Mouse (Mus musculus): ENCODE measurements around the gene Hnf1a. TPM values are rescaled to one million over a fixed set of nuclear protein-coding genes. Genes with fewer than 3 reads are reported as not detected.
A peak's percentile ranks its signal among the peaks of the same experiment; 100 is the strongest.

Gene Hnf1a
- polyA plus RNA-seq (2017; shearing (Covaris generic)), result under 1 TPM in 1 of 2 experiments, not detected in 1; 0.09 TPM

DNA sequence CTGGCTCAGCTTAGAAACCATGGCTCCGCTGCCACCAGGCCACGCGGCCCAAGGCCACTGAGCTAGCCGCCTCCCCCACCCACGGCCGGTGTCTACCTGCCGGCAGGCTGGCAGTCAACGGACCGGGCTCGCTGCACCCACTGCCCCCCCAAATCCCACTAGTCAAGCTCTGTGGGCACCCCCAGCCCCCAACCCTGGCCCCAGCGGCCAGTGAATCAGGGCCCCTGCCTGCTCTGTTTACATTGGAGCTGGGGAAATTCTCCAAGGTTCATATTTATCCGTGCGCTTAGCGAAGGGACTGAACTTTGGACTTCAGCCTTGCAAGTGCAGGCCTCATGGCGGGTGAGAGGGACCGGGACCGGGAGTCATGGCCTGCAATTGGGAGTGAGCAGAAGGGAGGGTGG is at the start of gene Hnf1a:
Gene Hnf1a, minus strand, starts transcription at position 271 of the 404 bp plus-strand sequence.
- no peak for ATAC-seq

DNA sequence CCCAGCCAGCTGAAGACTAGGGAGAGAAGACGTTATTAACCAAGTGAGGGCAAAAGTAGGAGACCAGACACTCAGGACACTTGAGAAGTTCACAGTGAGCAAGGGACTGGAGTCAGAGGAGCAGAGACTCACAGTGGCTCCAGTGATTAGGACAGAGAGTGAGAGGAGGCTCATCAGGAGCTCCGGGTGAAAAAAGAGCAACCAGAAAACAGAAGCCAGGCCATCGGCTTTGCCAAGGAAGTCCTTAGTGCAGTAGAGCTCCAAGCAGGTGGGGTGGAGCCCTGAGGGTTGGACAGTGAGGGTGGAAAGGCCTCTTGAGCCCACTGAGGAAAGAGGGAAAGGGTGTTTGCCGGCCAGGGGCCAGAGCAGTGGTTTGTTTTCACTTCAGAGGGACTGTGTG is 47.9 kb upstream of the Hnf1a start:
- no peak for ATAC-seq

DNA sequence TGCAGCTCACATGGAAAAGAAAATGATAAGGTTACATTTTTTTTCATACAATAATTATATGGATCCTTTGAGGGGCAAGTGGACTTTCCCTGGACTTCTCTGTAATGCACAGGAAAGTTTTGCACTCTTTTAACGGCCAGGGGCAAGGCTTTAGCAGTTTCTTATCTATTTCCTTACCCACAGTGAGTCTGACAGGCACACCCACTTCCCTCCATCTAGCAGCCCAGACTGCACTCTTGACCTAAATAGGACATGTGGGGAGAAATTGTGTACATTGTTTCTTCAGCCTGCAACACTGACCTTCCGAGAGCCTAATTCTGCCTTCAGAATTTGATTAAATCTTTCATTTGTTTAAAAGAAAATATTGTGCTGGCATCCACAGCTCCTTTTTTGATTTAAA is 47.4 kb upstream of the Hnf1a start:
- ATAC-seq, result no peak

DNA sequence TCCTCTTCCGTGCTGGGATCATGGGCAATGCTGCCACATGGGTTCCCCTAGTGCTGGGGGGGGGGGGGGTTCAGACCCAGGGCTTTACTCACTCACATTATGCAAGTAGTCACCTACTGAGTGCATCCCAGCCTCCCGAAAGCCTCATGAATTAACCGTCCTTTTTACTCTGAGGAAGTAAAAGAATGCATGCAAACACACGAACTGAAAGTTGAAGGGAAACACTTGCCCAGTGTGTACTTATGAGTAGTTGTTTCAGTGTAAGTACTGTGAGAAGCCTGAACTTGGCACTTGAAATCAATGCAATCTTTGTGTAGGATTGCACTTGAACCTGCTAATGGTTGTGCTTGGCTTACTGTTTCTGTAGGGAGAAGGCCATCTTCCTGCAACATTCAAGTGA is 44.2 kb upstream of the Hnf1a start:
- no peak for ATAC-seq

DNA sequence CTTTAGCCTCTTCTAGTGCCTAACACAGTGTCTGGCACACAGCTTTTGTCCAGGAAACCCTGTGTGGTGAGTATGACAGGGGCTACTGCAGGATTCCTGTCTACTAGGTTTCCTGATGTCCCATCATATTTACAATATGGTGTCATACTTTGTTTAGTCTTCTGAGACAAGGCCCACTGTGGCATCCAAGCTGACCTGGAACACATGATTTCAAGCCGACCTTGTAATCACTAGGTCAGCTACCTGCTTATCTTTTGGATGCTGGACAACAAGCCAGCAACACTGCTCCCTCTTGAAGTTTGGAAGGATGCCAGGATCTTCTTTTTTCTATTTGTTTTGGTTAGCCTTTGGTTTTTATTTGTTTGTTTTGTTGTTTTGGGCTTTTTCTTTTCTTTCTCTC is 43.7 kb upstream of the Hnf1a start:
- no peak for ATAC-seq

DNA sequence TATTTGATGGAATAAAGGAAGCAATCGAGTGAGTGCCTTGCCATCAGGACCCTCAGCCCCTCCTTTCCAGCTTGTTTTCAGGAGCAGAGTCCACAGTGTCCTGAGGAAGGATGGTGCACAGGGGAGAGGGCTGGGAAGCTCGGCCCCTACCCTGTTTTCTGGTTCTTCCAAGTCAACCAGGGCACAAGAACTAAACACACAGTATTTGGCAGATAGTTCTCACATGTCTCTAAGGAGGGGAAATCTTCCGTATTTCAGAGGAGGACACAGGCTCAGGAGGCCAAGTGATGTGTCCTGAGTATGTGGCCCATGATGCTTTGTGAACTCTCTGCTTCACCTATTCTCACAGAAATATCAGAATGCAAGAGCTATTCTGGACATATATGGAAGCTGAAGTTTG is 42.5 kb upstream of the Hnf1a start:
- ATAC-seq, result no peak

DNA sequence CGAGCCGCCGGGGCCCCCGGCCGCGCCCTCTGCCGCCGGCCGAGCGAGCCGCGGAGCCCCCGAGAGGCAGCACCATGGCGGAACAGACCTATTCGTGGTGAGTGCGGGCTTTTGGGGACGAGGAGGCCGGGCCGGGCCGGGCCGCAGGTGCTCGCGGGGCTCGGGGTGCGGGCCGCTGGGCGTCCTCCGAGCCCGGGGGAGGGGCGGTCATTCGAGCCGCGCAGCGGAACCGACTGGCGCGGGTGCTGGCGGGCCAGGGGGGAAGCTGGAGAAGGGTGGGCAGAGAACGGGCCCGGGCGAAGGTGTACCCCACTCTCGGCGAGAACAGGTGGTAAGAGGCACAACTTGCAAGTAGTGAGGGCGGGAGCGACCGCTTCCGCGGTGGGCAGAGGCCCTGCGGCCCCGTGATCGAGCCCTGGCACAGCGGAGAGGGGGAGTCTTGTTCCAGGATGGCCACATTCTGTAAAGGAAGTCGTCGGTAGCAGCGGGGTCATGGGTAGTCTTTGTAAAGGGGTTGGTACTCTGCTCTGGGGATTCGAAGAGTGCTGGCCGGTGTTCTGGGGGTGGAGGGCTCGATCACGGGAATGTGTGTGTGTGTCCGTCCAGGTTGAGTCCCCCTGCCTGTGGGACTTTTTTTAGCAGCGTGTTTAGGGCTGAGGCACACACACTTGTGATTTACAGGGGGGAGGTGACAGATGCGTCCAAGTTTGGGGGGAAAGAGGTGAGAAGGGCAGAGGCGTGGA is 40.8 kb upstream of the Hnf1a start:
- peak; percentile 38 for ATAC-seq

DNA sequence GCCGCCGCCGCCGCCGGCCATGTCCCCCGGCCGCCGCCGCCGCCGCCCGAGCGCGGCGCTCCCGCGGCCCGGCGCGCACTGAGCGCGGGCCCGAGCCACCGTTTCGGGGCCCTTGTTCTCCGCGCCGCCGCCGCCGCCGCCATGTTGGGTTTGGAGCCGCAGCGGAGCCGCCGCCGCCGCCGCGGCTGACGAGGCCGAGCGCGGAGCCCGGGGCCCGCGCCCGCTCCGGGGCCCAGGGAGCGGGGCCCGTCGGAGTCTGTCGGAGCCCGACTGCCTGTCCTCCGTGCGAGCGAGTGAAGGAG is 40.3 kb upstream of the Hnf1a start:
- ATAC-seq, result peak; percentile 55

DNA sequence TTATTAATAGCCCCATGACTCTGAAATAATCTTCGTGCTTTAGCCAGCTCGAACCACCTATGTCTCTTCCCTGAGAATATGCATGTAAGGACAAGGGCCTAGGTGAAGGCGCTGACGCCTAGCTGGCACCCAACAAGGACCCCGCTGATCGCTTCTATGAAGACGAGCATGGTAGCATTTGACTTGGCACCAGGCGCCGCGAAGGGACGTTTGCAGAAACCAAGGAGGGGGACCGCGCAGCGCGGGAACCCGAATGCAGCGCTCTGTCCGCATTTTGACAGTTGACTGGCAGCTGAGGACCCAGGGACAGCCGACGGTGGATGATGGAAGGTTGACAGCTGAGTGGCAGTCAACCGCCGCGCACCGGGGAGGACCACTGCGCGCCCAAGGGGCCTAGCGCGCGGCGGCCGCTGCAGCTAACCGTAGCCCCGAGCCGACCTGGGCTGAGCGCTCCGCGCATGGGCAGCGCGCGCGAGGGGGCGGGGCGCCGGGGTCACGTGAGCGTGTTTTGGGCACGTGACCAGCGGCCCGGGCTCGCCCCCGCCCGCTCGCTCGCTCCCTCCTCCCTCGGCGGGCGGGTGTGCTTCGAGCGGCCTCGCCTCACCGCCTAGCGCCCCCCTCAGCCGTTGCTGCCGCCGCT is 39.8 kb upstream of the Hnf1a start, which contains the start of gene Sppl3:
Gene Sppl3, plus strand, starts transcription at position 561 of the 640 bp plus-strand sequence.
- peak; percentile 81 for ATAC-seq

DNA sequence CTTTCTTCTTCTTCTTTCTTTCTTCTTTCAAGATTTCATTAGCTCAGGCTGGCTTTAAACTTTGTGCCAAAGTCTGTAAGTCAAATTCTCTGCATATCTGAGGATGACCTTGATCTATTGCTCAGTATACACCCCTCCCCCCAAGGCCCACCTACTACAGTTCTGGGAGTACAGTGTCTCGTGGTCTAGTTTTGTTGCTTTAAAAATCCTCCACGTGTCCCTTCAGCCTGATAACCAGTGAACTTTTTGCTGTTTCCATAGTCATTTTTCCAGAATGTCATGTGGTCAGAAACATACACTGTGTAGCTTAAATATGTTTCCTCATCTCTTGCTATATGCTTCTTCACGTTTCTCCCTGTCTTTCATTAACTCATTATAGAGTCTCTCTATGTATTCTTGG is 39.1 kb upstream of the Hnf1a start:
- no peak for ATAC-seq

DNA sequence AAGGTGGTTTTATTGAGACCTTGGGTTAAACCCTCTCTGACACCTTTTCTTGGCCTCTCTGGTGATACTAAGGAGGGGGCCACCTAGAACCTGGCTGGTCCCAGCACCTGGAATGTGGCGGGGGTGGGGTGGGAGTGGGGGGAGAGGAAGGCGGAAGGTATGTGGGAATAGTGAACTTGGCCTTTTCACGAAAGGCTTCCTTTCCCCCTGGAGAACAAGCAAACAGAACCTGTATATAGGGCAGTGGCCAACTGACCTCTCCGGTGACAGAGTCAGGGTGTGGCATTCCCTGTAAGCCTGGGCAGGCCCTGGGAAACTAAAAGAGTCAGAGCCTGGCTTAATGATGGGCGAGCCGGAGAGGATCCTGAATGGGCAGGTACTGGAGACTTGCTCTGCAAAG is 38.2 kb upstream of the Hnf1a start:
- ATAC-seq, result no peak

DNA sequence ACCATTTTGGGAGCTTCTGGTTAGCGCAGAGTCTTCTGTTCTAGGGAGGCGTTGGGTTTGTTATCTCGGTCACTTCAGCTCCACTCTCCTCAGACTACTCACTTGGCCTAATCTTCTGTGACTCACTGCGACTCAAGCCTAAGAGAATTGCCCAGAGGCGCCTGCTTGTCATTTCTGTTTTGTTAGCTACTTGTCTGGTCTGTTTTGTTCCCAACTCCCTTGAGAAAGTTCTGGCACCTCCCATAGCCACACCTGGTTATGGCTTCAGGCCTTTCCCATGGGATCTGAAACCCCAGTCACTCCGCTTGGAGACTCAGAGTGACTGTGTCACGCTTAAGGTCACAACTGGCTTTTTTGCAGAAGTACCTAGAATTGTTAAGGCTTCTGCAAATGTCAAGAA is 37.4 kb upstream of the Hnf1a start:
- ATAC-seq, result no peak

DNA sequence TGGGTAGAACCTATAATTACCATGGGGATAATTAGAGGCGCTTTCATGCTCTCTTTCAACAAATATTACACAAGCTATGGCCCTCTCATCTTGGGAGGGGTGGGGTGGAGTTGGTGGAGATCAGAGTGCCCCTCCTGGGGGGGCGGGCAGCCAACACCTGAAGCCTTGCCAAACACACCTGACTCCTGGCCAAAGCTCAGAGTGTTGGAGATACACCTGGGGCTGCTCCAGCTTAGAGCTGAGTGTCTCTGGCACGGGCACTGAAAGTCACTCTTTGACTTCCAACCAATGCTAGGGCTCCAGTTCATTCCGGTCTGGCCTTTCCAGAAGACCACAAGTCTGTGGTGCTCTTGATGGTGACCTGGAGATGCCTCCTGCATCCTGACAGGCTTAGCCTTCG is 36.9 kb upstream of the Hnf1a start:
- no peak for ATAC-seq

DNA sequence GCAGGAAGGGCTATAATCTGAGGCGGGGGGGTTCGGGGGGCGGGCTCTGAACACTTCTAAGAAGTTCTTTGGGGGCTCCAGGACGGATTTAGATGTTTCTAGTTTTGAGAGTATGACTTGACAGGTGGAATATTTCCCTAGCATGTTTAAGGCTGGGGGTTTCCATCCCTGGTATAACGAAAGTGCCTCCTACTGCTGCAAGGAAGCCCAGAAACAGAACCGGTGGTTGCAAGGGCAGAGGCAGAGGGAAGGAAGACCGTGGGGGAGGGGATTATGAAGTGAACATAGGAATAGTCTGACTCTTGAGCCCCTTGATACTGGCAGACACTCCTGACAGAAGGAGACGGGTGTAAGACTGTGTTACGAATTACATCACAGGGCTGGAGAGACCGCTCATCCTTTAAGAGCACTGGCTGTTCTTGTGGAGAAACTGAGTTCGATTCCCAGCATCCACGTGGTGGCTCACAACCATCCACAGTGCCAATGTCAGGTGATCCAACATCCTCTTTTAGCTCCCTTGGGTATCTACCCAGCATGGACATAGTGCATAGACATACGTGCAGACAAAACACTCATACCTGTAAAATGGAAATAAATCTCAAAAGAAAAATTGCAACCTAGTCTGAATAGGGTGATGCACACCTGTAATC is 32.5 kb upstream of the Hnf1a start:
- ATAC-seq, result no peak

DNA sequence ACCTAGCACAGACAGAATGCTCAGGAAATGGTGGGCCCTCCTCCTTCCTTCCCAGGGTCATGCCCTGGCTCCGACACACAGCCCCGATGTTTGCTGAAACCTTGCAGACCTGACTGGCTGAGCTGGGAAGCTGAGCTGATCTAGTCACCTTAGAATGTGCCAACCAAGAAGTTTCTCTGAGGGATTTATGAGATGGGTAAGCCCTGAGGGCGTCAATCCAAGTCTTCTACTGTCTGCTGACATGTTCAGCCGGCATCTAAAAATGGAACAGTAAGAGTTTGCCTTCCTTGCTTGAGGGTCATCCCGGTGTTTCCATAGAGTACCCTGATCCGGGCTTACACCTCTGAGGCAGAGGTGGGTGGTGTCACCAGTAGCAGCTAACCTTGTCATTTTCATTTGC is 31.9 kb upstream of the Hnf1a start:
- ATAC-seq, result no peak

DNA sequence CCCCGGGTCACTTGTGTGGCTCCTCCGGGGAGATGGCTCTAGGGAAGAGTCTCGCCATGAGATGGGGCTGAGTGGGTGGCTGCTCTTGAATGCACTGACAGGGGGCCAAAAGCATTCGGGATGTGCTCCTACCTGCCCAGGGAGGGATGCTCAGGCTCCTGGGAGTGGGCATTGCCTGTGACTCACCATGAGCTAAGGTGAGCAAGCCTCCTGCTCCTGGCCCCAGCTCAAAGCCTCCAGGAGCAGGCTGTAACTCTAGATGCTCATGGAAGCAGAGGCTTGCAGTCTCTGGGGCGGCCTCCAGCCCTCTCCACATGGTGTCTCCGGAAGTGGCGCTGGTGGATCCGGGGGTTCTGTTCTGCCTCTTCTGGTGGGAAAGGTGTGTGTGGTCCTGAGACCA is 30.6 kb upstream of the Hnf1a start:
- no peak for ATAC-seq

DNA sequence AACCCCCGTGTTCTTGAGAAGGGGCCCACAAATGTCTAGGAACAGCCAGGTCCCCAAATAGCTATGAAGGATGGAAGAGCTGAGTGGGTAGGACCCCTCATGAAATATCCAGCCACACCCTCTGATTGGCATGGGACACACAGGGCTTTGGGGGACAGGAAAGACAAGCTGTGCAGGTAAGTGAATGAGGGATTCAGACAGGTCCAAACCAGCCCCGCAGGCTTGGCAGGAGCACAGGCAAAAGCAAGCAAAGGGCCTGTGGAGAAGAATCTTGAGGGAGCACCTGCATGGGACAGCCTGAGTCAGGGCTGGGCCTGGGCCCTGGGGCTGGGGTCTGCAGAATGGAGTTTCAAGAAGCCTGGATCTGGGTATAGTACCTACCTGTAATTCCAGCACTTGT is 29.6 kb upstream of the Hnf1a start:
- ATAC-seq, result no peak

DNA sequence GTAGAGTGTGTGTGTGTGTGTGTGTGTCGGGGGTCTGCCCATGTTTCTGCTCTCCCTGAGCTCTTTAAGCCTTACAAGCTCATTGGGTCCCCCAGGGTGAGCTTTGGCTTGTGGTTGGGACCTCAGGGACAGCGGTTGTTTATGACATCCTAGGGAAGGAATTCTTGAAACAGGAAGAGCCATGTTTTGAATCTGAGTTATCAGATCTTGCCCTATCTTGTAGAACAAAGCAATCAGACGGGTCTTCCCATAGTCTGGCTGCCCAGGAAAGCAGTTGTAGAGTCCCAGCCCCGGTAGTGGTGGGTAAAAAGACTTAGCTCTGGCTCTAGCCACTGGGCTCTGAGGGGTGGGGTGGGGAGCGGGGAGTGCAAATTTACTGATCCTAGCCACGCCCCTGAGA is 26.4 kb upstream of the Hnf1a start:
- ATAC-seq, result no peak

DNA sequence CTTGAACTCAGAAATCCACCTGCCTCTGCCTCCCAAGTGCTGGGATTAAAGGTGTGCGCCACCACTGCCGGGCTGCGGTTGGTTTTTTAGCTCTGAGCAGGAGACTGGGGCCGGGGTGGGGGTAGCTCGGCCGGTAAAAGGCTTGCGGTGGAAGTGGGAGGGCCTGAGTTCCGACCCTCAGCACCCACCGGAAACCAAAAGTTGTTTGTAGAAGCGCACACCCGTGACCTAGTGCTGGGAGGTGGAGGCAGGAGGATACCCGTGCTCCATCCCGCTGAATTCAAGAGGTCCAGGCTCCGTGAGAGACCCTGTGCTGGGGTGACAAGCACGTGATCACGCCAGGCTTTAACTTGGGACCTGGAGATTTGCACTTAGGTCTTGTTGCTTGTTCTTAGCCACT is 25.6 kb upstream of the Hnf1a start:
- ATAC-seq, result no peak

DNA sequence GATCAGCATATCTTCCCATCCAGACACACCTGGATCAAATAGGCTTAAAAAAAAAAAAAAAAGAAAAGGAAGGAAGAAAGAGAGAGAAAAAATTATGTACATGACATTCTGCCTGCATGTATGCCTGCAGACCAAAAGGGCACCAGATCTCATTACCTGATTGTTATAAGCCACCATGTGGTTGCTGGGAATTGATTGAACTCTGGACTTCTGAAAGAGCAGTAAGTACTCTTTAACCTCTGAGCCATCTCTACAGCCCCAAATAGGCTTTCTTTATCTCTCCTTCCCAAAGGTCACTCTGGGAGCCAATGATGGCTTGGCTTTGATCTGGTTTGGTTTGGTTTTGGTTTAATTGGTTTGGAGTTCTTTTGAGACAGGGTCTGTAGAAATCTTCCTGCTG is 14.2 kb upstream of the Hnf1a start:
- no peak for ATAC-seq

DNA sequence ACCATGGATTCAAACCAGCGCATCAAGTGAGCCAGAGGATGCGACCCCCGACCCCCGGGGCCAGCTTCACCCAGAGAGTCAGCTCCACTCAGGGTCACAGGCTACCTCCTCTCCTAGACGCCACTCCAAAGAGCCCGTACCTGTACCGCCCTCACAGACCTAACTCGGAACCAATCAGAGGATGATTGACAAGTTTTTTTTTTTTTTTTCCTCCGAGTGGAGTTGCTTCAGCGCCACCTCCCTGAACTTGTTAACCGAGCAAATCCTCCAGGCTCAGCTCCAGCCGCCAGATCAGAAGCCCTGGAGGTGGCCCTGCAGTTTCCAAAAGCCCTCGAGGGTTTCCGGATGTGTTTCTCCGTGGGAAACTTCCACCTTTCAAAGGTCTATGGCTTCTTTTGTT is 11.1 kb upstream of the Hnf1a start:
- ATAC-seq, result no peak

DNA sequence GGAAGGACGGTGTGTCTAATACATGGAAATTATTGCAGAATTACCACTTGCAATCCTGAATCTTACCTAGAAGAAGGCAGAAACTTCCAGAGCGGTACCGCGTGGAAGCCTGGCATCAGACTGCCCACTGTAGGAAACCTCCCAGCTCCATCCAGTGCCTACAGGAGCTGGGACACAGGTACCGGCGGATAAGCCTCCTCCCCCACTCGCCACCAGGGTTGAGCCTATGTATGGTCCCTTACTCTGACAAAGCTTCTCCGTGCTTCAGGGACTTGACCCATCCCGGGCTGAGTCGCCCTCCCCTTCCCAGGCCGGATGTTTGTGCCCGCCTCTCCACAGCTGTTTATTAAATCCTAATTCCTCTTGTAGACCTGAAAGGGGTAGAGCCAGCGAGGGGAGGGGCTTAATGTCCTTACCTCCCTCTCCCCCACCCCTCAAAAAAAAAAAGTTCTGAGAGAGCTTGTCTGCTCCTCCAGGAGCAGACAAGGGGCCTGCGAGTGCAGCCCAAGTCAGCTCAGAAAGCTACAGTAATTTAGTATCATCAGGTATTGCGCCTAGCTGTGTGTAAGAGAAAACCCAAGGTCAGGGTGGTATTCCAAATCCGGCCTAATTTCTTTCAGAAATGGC is 9.3 kb upstream of the Hnf1a start:
- ATAC-seq, result no peak

DNA sequence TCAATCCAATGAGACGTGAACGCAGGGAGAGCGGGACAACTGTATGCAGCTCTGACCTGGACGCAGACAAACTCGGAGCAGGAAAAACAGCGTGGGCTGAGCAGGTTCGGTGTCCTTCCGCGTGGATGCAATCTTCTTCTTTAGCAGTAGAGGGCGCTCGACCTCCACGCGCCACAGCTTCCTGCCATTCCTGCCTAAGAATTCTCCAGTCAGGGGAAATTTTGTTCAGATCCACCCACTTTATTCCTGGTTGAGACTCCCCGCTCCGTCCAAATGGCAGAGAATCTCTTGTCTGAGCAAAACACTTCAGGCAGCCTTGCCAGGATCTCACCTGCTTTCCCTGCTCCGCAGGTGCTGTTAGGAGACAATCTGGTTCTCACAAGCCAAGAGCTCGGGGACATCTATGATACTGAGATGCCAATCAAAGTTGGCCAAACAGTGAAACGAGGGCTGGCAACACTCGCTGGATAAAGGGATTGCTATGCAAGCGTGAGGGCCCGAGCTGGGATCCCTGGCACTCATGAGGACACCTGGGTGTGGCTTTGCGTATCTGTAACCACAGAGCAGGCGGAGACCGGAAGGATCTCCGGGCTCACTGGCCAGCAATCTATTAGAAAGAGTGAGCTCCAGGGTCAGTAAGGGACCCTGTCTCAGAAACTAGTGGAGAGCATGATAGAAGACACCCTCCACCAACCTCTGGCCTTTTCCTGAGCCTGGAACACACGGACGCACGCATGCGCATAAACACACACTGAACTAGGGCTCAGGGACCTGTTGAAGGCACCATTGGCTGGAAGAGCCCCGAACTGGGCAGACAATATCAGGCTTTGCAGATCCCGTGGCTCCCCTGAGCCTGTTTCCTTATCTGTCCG is 8.6 kb upstream of the Hnf1a start:
- peak; percentile 64 for ATAC-seq

Measured in CD4-positive, CD25-positive, alpha-beta regulatory T cell, adult 4 months (primary cell).